Mouse (Mus musculus): ENCODE data around the gene Atf6.

DNA sequence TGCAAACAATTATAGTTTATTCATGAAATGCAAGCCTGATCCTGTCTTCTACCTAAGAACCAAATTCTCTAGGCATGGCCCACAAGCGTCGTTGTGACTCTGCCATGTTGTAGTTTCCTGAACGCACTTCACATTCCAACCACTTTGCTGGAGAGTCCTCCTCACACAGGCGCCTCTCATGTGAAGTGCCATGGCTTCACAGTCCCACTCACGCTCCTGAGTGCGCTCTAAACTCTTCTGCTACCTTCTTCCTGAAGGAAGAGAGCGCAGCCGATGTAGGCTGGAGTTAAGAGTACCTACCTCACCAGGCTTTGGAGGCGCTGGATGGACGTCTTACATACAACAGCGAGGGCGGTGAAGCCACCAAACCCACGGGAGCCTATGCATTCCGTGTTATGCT is 96.9 kb downstream of the Atf6 start:
- no peak for TF ChIP-seq CTCF (IDR thresholded peaks at IDR 0.05; ENCODE audit: low read depth)
- no peak for TF ChIP-seq EP300 (IDR thresholded peaks at IDR 0.05; ENCODE audit: low read depth)
